Mouse (Mus musculus) frontal cortex, adult 2 months (tissue): ENCODE results near the gene Gm10153. TPM values are rescaled to one million over a fixed set of nuclear protein-coding genes. Genes with fewer than 3 reads are reported as not detected.
"Not testable (repeated sequence)": the region's sequence is repeated elsewhere in the genome, so short reads cannot be mapped to it uniquely, and the experiment has no call there.

Experiments used
- DNase-seq, 2 experiments: peaks; one replicate each; pipeline ENCODE4 v3.0.0; 2022; ENCODE audit warnings: low spot score in 1 of 2; ENCODE audit errors: extremely low spot score in 1 of 2
- polyA plus RNA-seq: library from polyadenylated mRNA; depleted of rRNA; stranded (reverse); fragments of >200 nt; gene quantifications from 2 replicates; pipeline ENCODE4 v1.2.3, GENCODE M21; 2012; rRNA removed

The Gm10153 gene
- polyA plus RNA-seq: not detected in 2 replicates

GRCm38 (mm10) chr7:142190289-142190688 lies at the start of gene Gm10153:
TSS of gene Gm10153 (minus strand) at chr7:142190389.
- DNase-seq: no peak

DNA sequence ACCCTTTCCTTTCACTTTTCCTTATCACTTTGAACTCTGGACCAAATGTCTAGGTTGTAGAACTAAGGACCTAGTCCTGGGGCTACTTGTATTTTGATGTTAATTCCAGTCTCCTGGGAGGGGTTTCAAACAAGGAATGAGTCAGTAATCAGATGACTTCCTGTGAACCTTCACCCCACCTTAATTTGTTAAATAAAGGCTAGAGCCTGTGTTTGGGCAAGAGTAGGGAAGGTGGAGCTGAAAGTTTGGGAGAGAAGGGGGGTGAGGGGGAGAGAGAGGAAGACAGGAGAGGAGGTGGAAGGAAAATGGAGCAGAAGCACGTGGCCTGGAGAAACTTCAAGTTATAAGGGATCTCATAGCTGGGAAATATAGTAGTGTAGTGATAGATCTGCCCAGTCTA lies 41.4 kb upstream of the Gm10153 start:
- DNase-seq: no peak

GRCm38 (mm10) chr7:142229871-142230270 lies 39.7 kb upstream of the Gm10153 start, which contains the start of gene Krtap5-5:
TSS of gene Krtap5-5 (minus strand) at chr7:142229971.
- not testable (repeated sequence) for DNase-seq

- DNase-seq: no peak
These were observed 34.3 kb upstream of the Gm10153 start for GRCm38 (mm10) chr7:142224518-142224917.

- not testable (repeated sequence) for DNase-seq
These were observed 21.9 kb upstream of the Gm10153 start for GRCm38 (mm10) chr7:142212136-142212535.

GRCm38 (mm10) chr7:142211559-142211958 lies 21.4 kb upstream of the Gm10153 start, which contains the start of gene Gm7579:
TSS of gene Gm7579 (plus strand) at chr7:142211859.
- no peak for DNase-seq

DNA sequence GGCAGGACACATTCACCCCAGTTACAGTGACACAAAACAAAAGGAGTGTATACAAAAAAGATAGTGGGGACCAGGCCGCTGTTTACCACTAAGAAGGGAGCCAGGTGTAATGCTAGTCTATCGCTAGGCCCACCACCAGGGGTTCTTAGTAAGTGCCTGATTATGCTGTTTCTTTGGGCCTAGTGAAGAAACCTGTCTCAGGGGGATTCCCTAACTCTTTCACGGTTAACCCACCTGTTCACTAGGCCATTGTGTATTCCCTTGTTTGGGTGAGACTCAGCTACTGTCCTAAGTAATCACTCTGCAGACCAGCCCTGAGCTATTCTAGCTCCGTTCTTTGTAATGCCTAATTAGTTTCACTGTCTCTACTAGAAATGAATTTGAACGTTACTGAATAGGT lies 16.7 kb upstream of the Gm10153 start:
- DNase-seq: not testable (repeated sequence)

GRCm38 (mm10) chr7:142205488-142205887 lies 15.3 kb upstream of the Gm10153 start:
- no peak for DNase-seq

DNA sequence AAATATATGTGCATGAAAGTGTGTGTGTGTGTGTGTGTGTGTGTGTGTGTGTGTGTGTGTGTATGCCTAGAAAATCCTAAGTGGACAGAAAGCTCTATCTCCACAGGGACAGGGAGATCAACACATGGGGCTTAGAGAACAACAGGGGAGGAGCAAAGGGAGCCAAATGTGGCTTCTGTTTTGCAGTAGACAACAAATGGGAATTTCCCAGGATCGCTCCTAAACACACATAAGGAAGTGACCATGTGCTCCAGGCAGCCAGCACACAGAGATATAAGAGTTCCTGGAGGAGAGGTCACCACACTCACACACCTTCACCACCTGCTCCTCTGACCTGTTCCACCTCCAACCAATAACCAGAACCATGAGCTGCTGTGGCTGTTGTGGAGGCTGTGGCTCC lies 10.9 kb upstream of the Gm10153 start, which contains the start of gene Krtap5-3:
Gene Krtap5-3, plus strand, starts transcription at position 301 of the 400 bp plus-strand sequence.
- DNase-seq: no peak

GRCm38 (mm10) chr7:142198748-142199147 lies 8.6 kb upstream of the Gm10153 start:
- DNase-seq: peak in 1 of 2 experiments; percentile 9

DNA sequence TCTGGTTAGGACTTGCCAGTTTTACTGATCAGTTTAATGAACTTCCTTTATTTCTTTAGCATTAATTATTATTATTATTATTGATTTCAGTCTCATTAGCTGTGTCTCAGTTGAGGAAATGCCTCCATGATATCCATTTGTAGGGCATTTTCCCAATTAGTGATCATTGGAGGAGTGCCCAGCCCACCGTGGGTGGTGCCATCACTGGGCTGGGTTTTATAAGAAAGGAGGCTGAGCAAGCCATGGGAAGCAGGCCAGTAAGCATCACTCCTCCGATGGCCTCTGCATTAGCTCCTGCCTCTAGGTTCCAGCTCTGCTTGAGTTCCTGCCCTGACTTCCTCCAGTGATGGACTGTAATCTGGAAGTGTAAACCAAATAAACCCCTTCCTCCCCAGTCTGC lies 2.0 kb downstream of the Gm10153 start:
- DNase-seq: no peak

- DNase-seq: no peak
These were observed 9.2 kb downstream of the Gm10153 start for GRCm38 (mm10) chr7:142181021-142181420.

GRCm38 (mm10) chr7:142178685-142179084 lies 11.5 kb downstream of the Gm10153 start:
- peak in 1 of 2 experiments; percentile 20 for DNase-seq

GRCm38 (mm10) chr7:142175905-142176304 lies 14.3 kb downstream of the Gm10153 start, which contains the start of gene Krtap5-2:
TSS of gene Krtap5-2 (minus strand) at chr7:142176005.
- not testable (repeated sequence) for DNase-seq

DNA sequence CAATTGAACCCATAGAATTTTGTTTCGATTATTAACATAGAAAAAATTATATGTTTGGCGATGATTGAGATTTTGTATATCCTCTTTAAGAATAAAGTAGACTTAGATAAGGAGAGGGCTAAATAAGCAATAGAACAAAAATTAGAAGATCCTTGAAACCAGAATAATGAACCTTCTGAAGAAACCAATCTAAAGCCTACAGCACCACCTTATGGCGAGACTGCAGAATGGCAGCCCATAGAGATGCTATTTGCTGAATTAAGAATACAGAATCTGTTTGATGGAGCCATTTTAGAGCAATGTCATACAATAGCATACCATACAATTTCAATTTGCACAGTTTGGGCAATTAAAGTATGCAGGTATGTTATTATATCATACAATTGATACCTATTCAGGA lies 20.4 kb downstream of the Gm10153 start:
- DNase-seq: peak in 1 of 2 experiments; percentile 37

- DNase-seq: not testable (repeated sequence)
These were observed 24.6 kb downstream of the Gm10153 start, which contains the start of gene Gm4553 for GRCm38 (mm10) chr7:142165639-142166038. TSS of gene Gm4553 (minus strand) at chr7:142165739.

DNA sequence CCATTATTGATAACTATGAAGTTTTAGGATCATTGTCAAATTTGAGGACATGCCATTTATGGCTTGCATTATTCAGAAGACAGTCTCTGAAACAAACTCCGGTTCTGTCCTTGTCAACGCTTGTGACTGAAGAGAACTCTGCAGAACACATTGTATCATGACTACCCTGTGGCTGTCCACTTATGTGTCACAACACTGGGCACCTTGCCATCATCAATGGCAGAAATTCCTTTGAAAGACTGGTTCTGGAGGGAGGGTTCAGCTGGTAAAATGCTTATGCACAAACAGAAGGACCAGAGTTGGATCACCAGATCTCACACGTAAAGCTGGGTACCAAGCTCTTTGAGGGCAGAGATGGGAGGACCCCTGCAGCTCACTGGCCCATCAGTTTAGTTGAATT lies 30.8 kb downstream of the Gm10153 start:
- DNase-seq: no peak

DNA sequence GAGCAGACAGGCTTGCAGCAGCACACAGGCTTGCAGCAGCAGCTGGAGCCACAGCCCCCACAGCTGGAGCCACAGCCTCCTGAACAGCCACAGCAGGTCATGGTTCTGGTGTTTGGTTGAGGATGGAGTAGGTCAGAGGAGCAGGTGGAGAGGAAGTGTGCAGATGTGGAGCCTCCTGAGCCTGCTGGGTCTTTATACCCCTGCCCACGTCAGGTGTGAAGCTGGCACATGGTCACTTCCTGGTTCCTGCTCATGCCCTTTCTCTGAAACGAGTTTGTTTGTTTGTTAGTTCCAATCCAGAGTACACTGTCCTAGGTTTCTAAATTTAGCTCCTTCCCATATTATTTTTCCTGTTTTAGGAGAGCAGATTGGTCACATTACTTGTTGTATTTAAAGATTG lies 33.2 kb downstream of the Gm10153 start, which contains the start of gene Gm29735:
Gene Gm29735, minus strand, starts transcription at position 101 of the 400 bp plus-strand sequence.
- not testable (repeated sequence) for DNase-seq

DNA sequence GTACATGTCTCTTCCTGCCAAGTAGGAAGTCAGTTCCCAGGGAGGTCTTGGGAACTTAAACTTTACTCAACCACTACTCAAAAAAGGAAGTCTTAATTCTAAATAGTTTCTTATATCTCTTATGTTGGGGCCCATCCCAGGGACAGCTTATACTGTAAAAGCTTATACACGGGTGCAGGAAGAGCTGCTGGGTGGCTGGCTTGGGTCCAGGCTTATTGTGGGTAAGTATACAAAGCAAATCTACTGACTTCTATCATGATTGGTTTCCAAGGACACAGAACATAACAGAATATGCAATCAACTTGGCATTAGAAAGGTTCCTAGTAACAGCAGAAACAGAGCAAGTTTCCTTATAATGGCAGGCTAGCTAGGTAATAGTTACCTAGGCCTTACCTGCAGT lies 34.9 kb downstream of the Gm10153 start:
- no peak for DNase-seq

- DNase-seq: no peak
These were observed 38.0 kb downstream of the Gm10153 start for GRCm38 (mm10) chr7:142152191-142152590.

DNA sequence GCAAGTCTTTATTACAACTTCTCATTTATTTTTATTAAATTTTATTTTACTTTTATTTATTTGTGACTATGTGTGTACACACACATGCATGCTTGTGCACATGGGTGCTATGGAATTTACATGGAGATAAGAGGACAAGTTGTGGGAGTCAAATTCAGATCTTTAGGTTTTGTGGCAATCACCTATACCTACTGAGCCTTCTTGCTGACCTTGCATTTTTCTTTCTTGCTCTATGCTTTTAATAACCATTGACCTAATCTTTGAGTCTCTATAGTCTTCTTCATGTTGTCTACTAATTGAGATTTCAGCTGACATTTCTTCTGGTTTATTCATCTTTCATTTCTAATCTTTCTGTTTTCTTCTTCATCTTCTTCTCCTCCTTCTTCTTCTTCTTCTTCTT lies 41.6 kb downstream of the Gm10153 start:
- DNase-seq: no peak

DNA sequence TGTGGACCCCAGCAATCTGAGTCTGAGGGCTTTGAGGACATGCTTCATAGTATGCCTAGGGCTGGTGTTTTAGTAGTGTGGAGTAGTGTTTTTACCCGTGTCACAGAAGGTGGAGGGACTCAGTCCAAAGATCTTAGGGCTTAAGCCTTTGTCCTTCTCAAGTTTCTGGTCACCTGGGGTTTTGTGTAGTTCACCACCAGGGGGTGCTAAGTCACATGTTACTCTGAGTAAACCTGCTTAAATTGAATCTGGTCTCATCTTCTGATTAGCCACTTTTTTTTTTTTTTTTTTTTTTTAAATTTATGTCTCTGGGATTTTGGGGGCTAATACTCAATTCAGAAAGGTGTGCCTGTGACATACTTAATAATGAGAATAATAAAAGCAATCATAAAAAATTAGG lies 44.2 kb downstream of the Gm10153 start:
- peak in 1 of 2 experiments; percentile 69 for DNase-seq
